Mouse (Mus musculus) monocyte, adult 59 days (primary cell): ENCODE measurements around the gene Rgp1. TPM values are rescaled to one million over a fixed set of nuclear protein-coding genes. Genes with fewer than 3 reads are reported as not detected.

Source experiments
- total RNA-seq, 2 experiments: library from RNA; stranded (reverse); gene quantifications; one replicate each; pipeline ENCODE4 v1.2.4; 2023

Gene Rgp1
- total RNA-seq: 10 to 100 TPM; 27.9 to 30.9 TPM

GRCm38 (mm10) chr4:43578376-43579204, at the start of gene Rgp1, which contains the start of gene Gba2:
TSS of gene Rgp1 (plus strand) at chr4:43578715.
TSS of gene Gba2 (minus strand) at chr4:43578873.

GRCm38 (mm10) chr4:43561997-43562768, 16.3 kb upstream of the Rgp1 start, which contains the start of the genes Creb3 and Tln1:
TSS of gene Creb3 (plus strand) at chr4:43562332.
TSS of gene Tln1 (minus strand) at chr4:43562691.

GRCm38 (mm10) chr4:43584444-43585416, 6.2 kb downstream of the Rgp1 start, which contains the start of gene Msmp:
TSS of gene Msmp (minus strand) at chr4:43584494.

GRCm38 (mm10) chr4:43631046-43631955, 52.8 kb downstream of the Rgp1 start, which contains the start of gene Npr2:
TSS of gene Npr2 (plus strand) at chr4:43631935.

Other genes with a start within 250 kb of the Rgp1 start
- gene Rusc2, start 196.7 kb upstream of the Rgp1 start, total RNA-seq: 1 to 10 TPM; 8.8 to 9.9 TPM
- gene Fam166b, start 149.6 kb upstream of the Rgp1 start, total RNA-seq: not detected
- 10 to 100 TPM; 37.3 to 37.8 TPM for gene Tesk1, start 136.8 kb upstream of the Rgp1 start, total RNA-seq
- gene Cd72, start 124.1 kb upstream of the Rgp1 start, total RNA-seq: 10 to 100 TPM in 1 of 2 experiments, 1 to 10 TPM in 1; 8.2 to 10.6 TPM
- not detected for gene Sit1, start 95.0 kb upstream of the Rgp1 start, total RNA-seq
- 10 to 100 TPM; 10.6 to 11.3 TPM for gene Ccdc107, start 85.8 kb upstream of the Rgp1 start, total RNA-seq
- 1 to 10 TPM; 2.5 to 2.6 TPM for gene Arhgef39, start 79.0 kb upstream of the Rgp1 start, total RNA-seq
- 1 to 10 TPM; 2.2 to 5.1 TPM for gene Car9, start 71.7 kb upstream of the Rgp1 start, total RNA-seq
- under 1 TPM; 0.36 to 0.58 TPM for gene Tpm2, start 55.0 kb upstream of the Rgp1 start, total RNA-seq
- gene Creb3, start 16.4 kb upstream of the Rgp1 start, total RNA-seq: 100 to 1,000 TPM in 1 of 2 experiments, 10 to 100 TPM in 1; 69.0 to 105 TPM
- 100 to 1,000 TPM; 825 to 900 TPM for gene Tln1, start 16.0 kb upstream of the Rgp1 start, total RNA-seq
- gene Gba2, start 158 bp downstream of the Rgp1 start, total RNA-seq: 10 to 100 TPM; 25.2 to 34.6 TPM
- not detected for gene Msmp, start 5.8 kb downstream of the Rgp1 start, total RNA-seq
- gene Npr2, start 53.2 kb downstream of the Rgp1 start, total RNA-seq: under 1 TPM in 1 of 2 experiments, not detected in 1; 0.39 TPM
- not detected for gene Spag8, start 74.9 kb downstream of the Rgp1 start, total RNA-seq
- 10 to 100 TPM; 13.7 to 14.6 TPM for gene Hint2, start 77.8 kb downstream of the Rgp1 start, total RNA-seq
- 1 to 10 TPM; 1.9 to 2.2 TPM for gene Tmem8b, start 90.3 kb downstream of the Rgp1 start, total RNA-seq
- gene Fam221b, start 90.4 kb downstream of the Rgp1 start, total RNA-seq: under 1 TPM in 1 of 2 experiments, not detected in 1; 0.13 TPM
- gene Olfr70, start 122.1 kb downstream of the Rgp1 start, total RNA-seq: not detected
- gene Olfr71, start 131.5 kb downstream of the Rgp1 start, total RNA-seq: not detected
- gene Hrct1, start 148.5 kb downstream of the Rgp1 start, total RNA-seq: not detected
- not detected for gene Spaar, start 151.3 kb downstream of the Rgp1 start, total RNA-seq
- gene Olfr159, start 192.3 kb downstream of the Rgp1 start, total RNA-seq: not detected
- not detected for gene Olfr156, start 245.2 kb downstream of the Rgp1 start, total RNA-seq